Mouse (Mus musculus): Measurements from ENCODE around the gene Rhof.

- TF ChIP-seq GATA1 (IDR thresholded peaks at IDR 0.05; ENCODE audit: low read length) (no peak), TAL1 (IDR thresholded peaks at IDR 0.05; ENCODE audit: low read length) (no peak)
Observed at GRCm38 (mm10) chr5:123063141-123063540, 69.4 kb downstream of the Rhof start.
